Mouse (Mus musculus) thymus, adult 2 months (tissue): Measurements from ENCODE around the gene Gkn3.

Source experiments
- CTCF ChIP-seq: fragments of 200-500 bp; IDR thresholded peaks from 2 replicates; pipeline ENCODE4 v1.5.1; 2012; ENCODE audit warnings: mild to moderate bottlenecking, control low read depth, low read length, moderate library complexity, borderline replicate concordance; ENCODE audit not compliant: control insufficient read depth, poor library complexity, insufficient read depth; ENCODE audit errors: extremely low read depth
- POLR2A ChIP-seq: fragments of 200-500 bp; IDR thresholded peaks from 2 replicates; pipeline ENCODE4 v1.6.1; 2012; ENCODE audit warnings: mild to moderate bottlenecking, low read length, control low read depth, moderate library complexity; ENCODE audit not compliant: control insufficient read depth, poor library complexity, insufficient read depth; ENCODE audit errors: extremely low read depth

GRCm38 (mm10) chr6:87426954-87427353 lies 38.2 kb upstream of the Gkn3 start:
- TF ChIP-seq CTCF (no peak), POLR2A (no peak)
